Mouse (Mus musculus) thymus, postnatal 25 days (tissue): Measurements from ENCODE around the gene Fam189b.
"Not testable (repeated sequence)": the region's sequence is repeated elsewhere in the genome, so short reads cannot be mapped to it uniquely, and the experiment has no call there.

Source experiments
- DNase-seq: peaks from one replicate; pipeline ENCODE4 v3.0.0; 2022

The Fam189b gene

DNA sequence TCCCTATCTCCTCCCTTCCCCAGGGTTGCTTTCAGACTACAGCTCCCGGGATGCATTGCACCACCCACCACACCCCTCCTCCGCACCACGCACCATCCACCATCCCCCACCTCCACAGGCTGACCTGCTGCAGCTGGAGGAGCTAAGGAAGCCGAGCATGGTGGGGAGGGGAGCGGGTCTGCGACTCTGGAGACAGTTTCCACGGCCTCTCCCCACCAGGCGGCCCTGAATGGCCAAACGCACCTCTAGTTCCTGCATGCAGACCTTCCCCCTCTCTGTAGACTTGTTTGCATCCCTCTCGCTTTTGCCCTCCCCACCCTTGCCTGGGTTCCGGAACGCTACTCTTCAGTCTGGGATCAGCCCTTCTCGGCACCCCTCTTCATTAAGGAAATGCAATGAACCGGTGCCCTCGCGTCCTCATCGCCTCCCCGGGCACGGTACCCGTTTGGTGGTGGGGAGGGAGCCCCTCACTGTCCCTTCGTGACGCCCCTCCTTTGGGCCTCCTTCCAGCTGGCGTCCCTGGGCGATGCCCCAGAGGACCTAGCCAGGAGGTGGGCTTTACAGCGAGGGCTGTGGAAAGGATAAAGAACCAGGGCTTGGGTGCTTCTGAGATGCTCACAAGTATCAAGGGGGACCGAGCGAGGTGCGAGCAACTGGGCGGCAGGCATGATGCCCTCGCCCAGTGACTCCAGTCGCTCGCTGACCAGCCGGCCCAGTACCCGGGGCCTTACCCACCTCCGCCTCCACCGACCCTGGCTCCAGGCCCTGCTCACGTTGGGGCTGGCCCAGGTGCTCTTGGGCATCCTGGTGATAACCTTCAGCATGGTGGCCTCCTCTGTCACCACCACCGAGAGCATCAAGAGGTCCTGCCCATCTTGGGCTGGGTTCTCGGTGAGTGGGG is at the start of gene Fam189b:
TSS of gene Fam189b (plus strand) at position 86 of the 901 bp plus-strand sequence.
- peak; percentile 89 for DNase-seq

DNA sequence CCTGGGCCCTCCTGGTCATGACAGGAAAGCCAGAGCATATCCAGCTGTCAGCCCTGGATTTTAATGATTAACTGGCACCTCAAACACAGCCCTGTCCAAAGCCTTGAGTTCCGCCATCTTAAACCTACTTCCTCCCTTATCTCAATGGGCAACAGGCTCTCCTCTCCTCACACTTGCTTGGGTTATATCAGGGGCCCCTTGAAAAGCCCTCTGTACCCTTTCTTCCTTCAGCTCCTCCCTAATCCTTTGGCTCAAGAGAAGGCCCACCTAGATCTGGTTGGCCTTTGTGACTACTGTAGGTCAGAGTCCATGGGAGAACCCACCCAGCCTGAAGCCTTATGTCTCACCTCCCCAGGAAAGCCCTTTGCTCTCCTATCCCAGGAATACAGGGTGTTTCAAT is 49.2 kb upstream of the Fam189b start:
- no peak for DNase-seq

DNA sequence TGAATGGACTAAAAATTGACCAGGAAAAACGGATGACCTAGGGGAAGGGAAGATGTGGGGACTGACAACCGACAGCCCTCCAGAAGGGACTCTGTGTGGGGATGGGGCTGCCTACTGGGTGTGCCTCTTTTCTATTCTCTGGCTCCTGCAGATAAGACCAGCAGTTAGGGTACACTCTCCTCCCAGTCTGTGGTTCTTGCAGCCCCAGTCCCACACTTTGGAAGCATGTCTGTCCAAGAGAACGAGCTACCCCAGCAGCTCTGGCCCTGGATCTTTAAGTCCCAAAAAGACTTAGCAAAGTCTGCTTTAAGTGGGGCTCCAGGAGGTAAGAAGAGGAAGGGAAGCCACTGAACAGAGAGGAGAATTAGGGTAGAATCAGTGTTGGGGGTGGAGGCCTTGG is 47.0 kb upstream of the Fam189b start, which contains the start of gene Pklr:
TSS of gene Pklr (plus strand) at position 185 of the 400 bp plus-strand sequence.
- DNase-seq: no peak

DNA sequence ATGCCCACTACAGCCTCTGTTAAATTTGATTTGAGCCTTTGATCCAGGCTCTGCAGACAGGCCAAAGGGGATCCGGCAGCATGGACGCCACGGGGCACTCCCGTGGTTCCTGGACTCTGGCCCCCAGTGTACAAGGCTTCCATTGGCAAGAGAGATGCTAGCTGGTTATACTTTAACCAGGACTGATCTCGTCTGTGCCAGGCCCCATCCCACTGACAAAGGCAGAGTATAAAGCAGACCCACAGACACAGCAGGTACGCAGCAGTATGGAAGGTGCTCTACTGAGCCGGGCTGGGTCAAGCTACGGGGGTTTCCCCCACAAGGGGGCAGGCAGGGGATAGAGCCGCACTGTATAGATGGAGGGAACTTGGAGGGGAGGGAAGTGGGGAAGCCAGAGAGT is 46.6 kb upstream of the Fam189b start:
- DNase-seq: peak; percentile 58

DNA sequence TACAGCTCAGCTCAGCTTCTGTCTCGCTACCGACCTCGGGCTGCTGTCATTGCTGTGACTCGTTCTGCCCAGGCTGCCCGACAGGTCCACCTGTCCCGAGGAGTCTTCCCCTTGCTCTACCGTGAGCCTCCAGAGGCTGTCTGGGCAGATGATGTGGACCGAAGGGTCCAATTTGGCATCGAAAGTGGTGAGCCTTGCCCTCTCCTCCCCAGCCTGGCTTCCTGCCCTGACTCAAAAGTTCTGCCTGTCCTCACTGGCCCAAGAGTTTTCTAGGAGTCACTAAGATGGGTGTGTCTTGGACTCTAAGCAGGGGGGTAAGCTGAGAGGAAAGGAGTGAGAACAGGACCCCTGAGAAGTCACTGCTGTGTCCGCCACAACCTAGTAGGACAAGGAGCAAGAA is 38.1 kb upstream of the Fam189b start:
- DNase-seq: no peak

DNA sequence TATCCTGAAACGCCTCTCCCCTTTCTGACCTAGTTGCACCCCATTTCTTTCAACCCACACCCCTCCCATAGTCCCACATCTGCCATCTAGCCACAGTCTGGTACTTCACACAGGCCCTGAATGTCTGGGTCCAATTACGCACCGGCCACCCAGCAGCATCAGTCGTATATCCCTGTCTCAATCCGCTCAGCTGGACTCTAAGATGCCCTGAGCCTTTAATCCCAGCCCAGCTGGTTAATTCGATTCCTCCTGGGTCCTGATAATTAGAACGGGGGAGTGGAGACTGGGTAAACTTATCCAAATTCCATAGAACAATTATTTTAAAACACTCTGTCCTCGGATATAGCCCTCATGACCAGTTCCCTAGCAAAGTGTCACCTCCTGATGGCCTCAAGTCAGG is 37.4 kb upstream of the Fam189b start:
- DNase-seq: no peak

DNA sequence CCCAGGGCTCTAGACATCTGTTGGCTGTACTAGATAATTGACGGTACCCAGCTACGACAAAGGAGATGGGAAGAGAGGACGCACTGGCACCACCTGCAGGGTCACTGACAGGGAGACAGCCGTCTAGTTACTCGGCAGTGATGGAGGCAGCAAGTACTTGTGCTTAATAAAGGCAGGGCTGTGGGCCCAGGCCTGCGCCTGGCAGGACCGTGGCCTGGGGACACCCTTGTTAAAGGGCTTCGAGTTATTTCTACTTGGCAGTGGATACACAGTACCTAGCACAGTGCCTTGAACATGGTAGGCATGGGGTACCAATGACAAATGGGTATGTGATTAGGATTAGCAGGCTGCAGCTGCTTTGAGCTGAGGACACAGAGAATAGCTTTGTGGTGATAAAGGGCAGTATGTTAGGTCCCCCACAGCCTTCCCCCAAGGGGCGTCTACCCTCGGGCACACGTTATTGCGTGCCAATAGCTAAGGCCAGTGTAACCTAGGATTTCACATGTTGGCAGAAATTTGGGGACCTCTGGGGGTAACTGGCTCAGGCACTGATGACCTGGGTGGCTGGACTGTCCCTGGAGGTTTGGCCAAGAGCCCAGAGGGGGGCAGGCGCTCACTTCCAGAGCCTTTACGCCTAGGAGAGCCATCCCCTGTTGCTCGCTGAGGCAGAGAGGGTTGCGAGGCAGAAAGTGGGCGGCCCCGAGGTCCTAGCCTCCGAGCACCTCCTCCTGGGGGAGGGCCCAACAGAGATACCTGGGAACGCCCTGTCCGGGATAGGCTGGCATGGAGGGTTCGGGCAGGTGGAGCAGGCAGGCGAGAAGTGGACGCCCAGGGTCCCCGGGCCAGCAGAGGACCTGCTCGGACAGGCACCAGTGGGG is 35.6 kb upstream of the Fam189b start:
- no peak for DNase-seq

DNA sequence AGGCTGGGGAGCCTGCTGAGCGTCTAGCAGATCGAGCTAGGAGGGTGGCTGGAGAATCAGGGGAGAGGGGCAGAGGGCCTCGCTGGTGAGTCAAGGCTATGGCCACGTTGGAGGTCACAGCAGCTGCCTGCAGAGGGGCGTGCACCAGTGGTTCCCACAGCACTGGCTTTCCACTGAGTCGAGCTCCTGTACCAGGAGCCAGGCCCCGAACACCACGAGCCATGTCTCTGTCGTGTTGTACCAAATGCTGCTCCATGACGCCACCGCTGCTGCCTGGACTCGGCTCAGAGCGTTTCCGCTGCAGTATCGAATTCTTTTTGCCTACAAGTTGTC is 35.0 kb upstream of the Fam189b start:
- no peak for DNase-seq

DNA sequence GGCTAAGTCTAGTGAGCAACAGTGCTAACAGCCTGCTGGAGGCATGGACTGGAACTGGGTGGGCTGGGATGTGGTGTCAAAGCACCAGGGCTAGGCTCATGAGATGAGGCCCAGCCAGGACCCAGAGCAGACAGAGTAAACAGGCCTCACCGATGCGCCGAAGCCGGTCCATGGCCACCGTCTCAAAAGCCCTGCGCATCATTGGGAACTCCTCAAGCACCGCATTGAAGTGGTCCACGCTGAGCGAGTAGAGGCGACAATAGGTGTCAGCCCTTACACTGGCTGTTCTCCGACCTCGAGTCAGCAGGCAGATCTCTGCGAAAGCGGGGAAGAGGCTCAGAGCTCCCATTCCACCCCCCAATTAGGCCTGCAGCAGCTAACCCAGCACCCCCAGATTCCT is 34.4 kb upstream of the Fam189b start:
- DNase-seq: no peak

DNA sequence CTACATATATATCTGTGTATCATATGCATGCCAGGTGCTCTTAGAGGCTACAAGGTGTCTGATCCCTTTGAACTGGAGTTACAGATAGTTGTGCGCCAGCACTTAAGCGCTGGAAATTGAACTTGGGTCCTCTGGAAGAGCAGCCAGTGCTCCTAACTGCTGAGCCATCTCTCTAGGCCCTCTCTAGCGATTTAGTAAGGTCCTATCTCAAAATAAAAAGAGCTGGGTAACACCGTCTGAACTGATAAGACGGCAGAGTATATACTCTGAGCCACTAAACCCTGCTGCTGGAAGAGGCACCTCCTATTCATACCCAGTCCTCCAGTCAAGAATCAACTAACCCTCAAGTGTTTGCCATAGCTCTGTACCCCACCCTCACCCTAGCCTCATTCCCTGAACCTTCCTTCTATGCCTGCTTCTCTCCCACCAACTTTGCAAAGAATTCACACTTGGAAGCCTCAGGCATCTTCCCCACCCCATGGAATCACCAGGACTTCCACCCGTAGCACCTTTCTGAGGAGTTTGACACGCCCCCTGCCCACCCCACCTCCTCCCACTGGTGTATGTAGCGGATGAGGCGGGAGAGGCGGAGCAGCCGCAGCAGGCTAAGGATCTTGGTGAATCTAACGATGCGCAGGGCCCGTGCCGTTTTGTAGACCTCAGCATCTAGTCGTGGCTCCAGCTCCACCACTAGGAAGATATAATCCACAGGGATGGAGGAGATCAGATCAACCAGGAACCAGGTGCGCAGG is 30.7 kb upstream of the Fam189b start:
- DNase-seq: no peak

DNA sequence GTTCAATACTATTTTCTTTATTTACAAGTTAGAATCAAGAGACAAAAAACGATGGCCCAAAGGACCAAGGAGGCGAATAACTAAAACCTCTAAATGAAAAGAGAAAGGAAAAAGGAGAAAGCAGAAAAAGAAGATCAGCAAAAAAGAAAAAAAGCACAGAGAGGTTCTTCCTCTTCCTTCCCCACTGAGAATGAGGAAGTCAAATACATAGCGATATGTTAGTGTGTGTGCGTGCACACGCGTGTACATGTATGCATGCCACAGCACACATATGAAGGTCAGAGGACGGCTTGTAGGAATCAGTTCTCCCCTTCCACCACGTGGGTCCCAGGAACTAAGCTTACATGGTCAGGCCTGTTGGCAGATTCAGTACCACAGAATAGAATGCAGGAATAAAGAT is 26.0 kb upstream of the Fam189b start:
- DNase-seq: no peak

DNA sequence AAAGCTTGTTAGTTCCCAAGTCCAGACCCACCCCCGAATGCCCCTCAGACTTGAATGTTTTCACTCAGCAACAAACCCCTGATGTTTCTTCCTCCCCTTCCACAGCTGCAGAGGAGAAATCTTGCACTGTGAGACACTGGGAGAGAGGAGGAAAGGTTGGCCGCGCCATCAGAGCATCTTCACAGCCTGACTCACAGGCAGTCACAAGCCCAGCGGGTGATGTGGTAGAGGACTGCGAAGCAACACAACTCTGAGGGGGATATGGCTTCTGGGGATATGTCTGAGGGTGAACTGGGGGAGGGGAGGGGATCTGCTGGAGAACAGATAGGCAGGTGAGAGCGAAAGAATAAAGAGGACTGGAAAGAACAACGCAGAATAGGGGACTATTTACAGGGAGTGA is 24.3 kb upstream of the Fam189b start:
- DNase-seq: no peak

DNA sequence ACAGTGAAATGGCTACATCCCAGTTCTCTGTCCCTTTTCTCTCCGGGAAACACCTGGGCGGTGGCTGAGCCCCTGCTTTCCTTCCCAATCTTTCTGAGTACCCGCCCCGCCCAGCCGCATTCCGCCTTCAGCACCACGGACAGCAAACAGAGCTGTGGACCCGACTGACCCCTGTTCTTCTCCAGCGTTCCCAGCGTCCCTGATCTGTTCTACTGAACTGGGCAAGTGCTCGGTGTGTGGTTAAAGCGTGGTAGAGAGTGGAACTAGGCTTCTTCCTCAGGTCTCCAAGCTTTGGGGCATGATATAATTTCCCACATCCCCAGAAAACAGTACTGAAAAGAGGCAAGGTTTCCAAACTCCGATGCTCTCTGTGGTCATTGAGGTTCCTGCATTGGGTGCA is 23.7 kb upstream of the Fam189b start:
- peak; percentile 45 for DNase-seq

DNA sequence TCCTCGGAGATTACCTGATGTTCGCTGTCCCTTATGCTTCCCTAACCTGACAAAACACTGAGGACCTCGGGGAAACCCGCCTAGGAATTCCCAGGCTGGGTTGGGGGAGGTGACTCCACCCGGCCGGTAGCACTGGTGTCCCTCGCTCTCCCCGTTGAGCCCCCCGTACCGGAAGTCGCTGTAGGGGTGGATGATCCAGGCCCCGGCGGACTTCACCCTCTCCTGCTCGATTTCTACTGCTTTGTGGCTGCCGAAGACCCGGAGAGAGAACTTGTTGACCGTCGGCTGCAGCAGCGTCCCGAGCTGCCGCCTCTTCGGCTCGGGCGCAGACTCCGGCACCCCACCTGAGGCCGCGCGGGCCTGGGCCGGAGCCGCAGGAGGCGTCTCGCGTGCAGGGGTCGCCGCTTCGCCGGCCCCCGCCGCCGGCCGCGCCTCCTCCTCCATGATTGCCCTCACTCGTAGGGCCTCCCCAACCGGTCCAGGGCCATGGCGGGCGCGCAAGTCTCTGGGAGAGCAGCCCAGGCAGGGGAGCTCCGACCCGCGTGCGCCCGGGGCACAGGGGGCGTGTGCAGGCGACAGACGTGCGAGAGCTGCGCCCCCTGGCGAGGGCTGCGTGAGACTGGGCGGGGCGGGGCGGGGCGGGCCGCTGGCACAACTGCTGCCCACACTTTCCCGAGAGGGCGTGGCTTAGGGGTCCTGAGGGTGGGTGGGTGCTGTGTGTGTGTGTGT is 23.2 kb upstream of the Fam189b start, which contains the start of gene Hcn3:
TSS of gene Hcn3 (minus strand) at position 581 of the 729 bp plus-strand sequence.
- DNase-seq: peak; percentile 82

DNA sequence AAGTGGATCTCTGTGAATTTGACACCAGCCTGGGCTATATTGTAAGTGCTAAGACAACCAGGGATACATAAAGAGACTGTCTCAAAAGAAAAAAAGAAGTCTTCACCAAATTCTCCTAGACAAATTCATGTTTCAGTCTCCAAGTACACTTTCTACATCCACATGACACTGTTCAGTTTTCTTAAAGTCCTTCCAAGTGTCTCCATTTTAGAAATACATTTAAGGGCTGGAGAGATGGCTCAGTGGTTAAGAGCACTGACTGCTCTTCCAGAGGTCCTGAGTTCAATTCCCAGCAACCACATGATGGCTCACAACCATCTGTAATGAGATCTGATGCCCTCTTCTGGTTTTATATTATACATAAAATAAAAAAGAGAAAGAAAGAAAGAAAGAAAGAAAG is 21.7 kb upstream of the Fam189b start:
- not testable (repeated sequence) for DNase-seq

DNA sequence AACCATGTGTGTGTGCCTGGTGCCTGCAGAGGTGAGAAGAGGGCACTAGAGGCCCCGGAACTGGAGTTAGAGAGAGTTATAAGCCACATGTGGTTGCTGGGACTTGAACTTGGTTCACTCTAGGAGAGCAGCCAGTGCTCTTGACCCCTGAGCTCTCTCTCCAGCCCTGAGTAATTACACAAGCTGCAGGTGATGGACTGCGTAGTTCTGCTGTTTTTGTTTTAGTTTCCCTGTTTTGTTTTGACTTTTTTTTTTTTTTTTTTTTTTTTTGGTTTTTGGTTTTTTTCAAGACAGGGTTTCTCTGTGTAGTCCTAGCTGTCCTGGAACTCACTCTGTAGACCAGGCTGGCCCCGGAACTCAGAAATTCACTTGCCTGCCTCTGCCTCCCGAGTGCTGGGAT is 21.2 kb upstream of the Fam189b start:
- DNase-seq: no peak

DNA sequence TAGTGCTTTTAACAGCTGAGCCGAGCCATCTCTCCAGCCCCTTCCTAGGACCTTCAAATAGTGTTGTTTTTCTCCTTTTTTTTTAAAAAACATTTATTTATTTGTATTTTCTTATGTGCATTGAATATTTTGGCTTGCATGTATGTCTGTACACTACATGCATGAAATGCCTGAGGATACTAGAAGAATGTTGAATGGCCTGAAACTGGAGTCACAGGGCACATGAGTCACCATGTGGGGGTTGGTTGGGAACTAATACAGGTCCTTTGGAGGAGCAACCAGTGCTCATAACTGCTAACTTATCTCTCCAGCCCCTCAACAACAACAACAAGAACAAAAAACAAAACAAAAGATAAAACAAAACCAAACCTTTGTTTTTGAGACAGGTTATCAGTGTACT is 19.8 kb upstream of the Fam189b start:
- no peak for DNase-seq

DNA sequence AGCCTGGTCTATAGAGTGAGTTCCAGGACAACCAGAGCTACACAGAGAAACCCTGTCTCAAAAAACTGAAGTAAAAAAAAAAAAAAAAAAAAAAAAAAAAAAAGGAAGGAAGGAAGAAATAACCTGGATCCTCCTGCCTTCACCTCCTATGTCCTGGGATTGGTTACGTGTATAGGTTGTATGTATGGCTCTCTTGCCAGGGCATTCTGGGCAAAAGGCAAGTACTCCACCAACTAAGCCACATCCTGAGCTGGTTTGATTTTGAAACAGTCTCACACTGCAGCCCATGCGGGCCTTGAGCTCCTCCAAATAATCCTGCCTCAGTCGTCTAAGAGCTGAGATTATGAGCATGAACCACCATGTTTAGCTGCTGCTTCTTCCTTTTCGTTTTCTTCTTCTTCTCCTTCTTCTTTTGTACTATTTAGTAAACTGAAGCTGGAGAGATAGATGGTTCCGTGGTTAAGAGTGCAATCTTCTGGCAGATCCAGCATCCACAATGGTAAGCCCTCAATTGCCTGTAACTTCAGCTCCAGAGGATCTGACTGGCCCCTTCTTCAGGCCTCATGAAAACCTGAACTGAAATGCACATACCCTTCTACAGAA is 19.2 kb upstream of the Fam189b start:
- DNase-seq: peak; percentile 29

DNA sequence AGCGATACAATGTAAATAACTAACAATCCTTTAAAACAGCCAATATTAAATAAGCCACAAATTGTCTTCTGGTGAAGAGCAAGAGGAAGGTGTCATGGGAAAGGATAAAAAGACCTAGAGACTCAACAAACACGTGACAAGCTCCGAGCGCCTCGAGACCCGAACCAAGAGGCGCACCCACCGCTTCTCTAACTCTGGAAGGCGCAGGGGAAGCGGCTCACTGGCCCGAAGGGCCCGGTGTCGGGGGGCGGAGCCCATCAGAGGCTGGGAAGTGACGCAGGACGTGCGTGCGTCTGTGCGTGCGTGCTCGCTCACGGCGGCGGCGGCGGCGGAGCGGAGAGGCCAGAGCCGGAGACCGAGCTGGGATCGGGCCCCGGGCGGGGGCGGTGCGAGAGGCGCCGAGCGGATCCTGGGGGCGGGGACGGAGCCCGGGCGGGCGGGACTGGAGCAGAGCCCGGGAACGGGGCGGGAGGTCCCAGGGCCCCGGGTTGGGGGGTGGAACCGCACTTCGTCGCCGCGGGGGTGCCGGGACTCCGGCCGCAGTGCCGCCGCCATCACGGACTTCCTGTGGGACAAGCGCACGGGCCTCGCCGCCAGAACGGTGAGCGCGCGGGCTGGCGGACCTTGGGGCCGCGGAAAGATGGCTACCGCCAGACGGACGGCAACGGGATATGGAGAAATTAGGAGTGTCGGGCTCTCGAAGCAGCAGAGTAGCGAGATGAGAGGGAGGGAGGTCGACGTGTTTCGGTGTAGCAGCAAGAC is 18.3 kb upstream of the Fam189b start, which contains the start of gene Clk2:
TSS of gene Clk2 (plus strand) at position 290 of the 762 bp plus-strand sequence.
- DNase-seq: peak; percentile 96

DNA sequence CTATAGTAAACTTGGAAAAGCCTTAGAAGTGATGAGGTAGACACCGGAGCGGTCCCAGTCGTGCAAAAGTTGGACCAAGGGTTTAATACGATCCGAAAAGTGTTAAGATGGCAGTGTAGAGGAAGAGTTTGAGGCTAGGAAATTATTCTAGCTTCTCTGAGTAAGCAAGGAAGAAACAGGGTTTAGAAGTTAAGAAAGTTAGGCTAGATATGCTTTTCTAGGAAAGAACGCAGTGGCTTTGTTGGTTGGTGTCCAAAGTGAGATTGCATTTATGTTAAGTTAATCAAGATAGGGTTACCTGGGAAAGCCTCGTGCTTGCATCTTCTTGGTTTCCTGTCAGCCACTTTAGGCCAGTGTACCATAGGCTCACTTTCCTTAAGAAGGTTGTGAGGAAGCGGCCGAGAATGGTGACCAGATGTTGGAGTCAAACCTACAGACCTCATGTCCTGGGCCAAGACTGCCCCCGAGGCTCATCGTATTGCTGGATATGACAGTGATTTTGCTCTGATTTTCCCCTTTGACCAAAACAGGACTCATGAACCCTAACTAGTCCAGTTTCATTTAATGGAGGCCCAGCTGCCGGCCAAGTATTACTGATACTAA is 17.6 kb upstream of the Fam189b start:
- DNase-seq: no peak

DNA sequence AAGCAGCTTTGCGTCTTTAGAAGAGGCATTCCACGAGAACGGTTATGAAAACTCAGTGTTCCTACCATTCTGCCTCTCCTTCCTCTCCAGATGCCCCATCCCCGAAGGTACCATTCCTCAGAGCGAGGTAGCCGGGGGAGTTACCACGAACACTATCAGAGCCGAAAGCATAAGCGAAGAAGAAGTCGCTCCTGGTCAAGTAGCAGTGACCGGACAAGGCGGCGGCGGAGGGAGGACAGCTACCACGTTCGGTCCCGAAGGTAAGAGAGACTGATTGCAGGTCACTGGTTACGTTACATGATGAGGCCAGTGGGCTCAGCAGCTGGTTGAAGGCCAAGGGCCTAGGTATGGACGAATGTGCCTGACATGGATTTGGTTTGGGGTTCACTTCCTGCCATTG is 16.0 kb upstream of the Fam189b start:
- no peak for DNase-seq
